Mouse (Mus musculus) midbrain, embryonic 10.5 days (tissue): ENCODE data around the gene Ints1. TPM values are rescaled to one million over a fixed set of nuclear protein-coding genes. Genes with fewer than 3 reads are reported as not detected.

ENCODE experiments used
- DNase-seq: peaks from one replicate; pipeline ENCODE4 v3.0.0-alpha.2; 2017; ENCODE audit warnings: low spot score
- H3K27ac ChIP-seq: fragments of 300-500 bp; sonication (generic); replicated peaks from 2 replicates; pipeline ENCODE4 v1.5.1; 2016; ENCODE audit warnings: mild to moderate bottlenecking
- H3K27me3 ChIP-seq: fragments of 300-500 bp; sonication (generic); 2 replicates; pipeline ENCODE4 v1.6.1; 2016; ENCODE audit warnings: low read depth, mild to moderate bottlenecking; ENCODE audit not compliant: poor library complexity, severe bottlenecking
- H3K36me3 ChIP-seq: fragments of 300-500 bp; sonication (generic); 2 replicates; pipeline ENCODE4 v1.6.1; 2016; ENCODE audit warnings: mild to moderate bottlenecking, moderate library complexity
- H3K4me1 ChIP-seq: fragments of 300-500 bp; sonication (generic); 2 replicates; pipeline ENCODE4 v1.6.1; 2016
- H3K4me3 ChIP-seq: fragments of 300-500 bp; sonication (generic); 2 replicates; pipeline ENCODE4 v1.5.1; 2016; ENCODE audit warnings: mild to moderate bottlenecking, moderate library complexity
- H3K9me3 ChIP-seq: fragments of 300-500 bp; sonication (generic); replicated peaks from 2 replicates; pipeline ENCODE4 v1.6.1; 2016; ENCODE audit warnings: mild to moderate bottlenecking
- WGBS: fragments of 180-500 bp; shearing (Covaris S2); methylation state at CpG from one replicate; pipeline ENCODE4 v1.1.7; 2016; 5-methylcytosine and 5-hydroxymethylcytosine counted together
- microRNA-seq: library from miRNA; unstranded; fragments of <30 nt; microRNA quantifications from one replicate; pipeline ENCODE4, GENCODE M21; 2017
- polyA plus RNA-seq: library from polyadenylated mRNA; unstranded; fragments of >200 nt; fragmentation: Nextera tagmentation; extraction: Ambion mirVana; gene quantifications from 2 replicates; pipeline ENCODE4 v1.2.1, GENCODE M21; 2016

The Ints1 gene
- polyA plus RNA-seq, 1 experiment from 2014 or later = 33.4 TPM

DNA sequence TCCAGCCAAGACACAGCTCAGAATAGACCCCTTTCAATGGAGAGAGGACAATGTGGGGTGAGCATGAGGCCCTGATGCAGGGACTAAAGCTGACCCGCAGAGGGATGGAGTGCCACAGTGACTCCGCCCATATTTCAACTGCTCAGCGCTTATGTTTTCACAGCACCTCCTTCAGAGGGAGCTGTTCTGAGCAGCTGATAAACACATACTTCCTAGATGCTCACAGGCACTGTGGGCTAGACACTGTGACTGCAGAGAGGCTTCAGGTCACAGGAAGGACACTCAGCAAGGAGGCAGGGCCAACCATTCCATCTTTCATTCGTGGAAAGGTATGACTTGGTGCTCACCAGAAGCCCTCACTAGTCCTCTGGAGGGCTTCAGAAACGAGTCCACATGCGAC is 52.8 kb downstream of the Ints1 start:
- no peaks in the 10 kb centered on the region for H3K9me3 ChIP-seq
- no peak overlapping the region for H3K4me3 ChIP-seq
- WGBS = 73% methylated on average over 6 of the region's 6 CpGs
- peaks cover 35% of the 10 kb centered on the region for H3K4me1 ChIP-seq
- H3K36me3 ChIP-seq = no peaks in the 10 kb centered on the region
- DNase-seq = no peak
- H3K27me3 ChIP-seq = no peaks in the 10 kb centered on the region
- H3K27ac ChIP-seq = no peak overlapping the region

- Histone ChIP-seq H3K4me3 (no peak overlapping the region), H3K4me1 (peaks cover 22% of the 10 kb centered on the region), H3K27ac (peak overlapping the region; percentile 55; the same call in 1 of the 2 replicates), H3K27me3 (no peaks in the 10 kb centered on the region), H3K9me3 (no peaks in the 10 kb centered on the region), H3K36me3 (no peaks in the 10 kb centered on the region)
- DNase-seq = no peak
- WGBS = 77% methylated on average over 7 of the region's 7 CpGs
Observed at GRCm38 (mm10) chr5:139718949-139719348, 56.5 kb downstream of the Ints1 start.

- no peak for DNase-seq
- Histone ChIP-seq H3K27me3 (no peaks in the 10 kb centered on the region), H3K4me3 (no peak overlapping the region), H3K36me3 (no peaks in the 10 kb centered on the region), H3K27ac (peak overlapping the region; percentile 55; the same call in 1 of the 2 replicates), H3K9me3 (no peaks in the 10 kb centered on the region), H3K4me1 (peaks cover 22% of the 10 kb centered on the region)
- WGBS = 80% methylated on average over 6 of the region's 6 CpGs
Observed at GRCm38 (mm10) chr5:139718540-139718939, 56.9 kb downstream of the Ints1 start.

DNA sequence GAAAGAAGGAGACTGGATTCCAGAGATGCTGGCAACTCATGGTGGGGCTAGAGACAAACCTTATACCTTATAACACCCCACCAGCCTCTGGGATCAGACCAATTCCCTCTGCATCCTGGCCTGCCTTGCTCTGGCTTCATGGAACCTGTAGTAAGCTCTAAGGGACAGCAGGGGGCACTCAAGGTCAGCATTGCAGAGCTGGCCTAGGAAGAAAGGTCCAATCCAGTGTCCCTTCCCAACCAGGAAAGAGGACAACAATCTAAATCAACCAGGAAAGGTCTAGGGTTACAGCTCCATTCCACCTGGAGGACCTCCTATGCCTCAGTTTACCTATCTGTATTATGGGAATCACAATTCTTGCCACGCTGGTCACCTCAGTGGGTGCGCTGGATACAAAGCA is 57.8 kb downstream of the Ints1 start:
- H3K27ac ChIP-seq = no peak overlapping the region
- no peaks in the 10 kb centered on the region for H3K27me3 ChIP-seq
- H3K4me1 ChIP-seq = peaks cover 15% of the 10 kb centered on the region
- H3K9me3 ChIP-seq = no peaks in the 10 kb centered on the region
- no peaks in the 10 kb centered on the region for H3K36me3 ChIP-seq
- peak; percentile 60 for DNase-seq
- H3K4me3 ChIP-seq = no peak overlapping the region
- 98% methylated on average over 2 of the region's 2 CpGs for WGBS

DNA sequence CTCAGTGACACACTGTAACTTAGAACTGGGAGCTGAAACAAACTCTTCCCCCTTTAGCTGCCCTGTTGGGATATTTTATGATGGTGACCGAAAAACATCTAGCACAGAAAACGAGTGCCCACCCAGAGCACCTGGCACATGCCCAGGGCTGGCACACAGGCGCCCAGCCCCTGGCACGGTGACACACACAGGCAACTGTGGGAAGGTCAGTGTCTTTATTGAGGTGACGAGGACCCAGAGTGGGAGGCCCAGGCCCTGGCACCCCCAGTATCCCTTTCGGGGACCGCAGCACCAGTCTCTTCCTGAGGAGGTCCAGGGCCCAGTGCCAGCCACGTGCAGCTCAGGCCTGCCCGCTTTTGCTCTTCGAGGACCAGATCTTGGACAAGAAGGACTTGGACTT is 69.0 kb downstream of the Ints1 start:
- H3K4me1 ChIP-seq = no peaks in the 10 kb centered on the region
- H3K4me3 ChIP-seq = no peak overlapping the region
- no peaks in the 10 kb centered on the region for H3K9me3 ChIP-seq
- no peaks in the 10 kb centered on the region for H3K27me3 ChIP-seq
- peaks cover 24% of the 10 kb centered on the region for H3K36me3 ChIP-seq
- H3K27ac ChIP-seq = no peak overlapping the region
- DNase-seq = no peak
- 91% methylated on average over 10 of the region's 10 CpGs for WGBS

DNA sequence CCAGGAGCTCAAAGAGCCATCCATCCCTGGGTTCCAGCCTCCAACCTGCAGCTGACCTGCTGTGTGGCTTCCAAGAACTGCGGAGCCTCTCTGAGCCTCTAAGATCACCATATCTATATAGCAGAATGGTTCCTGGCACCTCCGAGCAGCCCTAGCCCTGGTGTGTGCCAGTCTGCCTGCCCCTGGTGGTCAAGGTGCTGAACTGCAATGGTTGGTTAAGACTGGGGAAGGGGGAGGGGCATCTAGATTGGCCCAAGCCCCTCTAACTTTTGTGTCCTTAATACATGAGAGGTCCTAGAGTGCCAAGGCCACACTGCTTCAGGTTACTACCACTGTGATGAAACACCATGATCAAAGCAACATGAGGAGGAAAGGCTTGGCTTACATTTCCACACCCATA is 72.6 kb downstream of the Ints1 start:
- peaks cover 11% of the 10 kb centered on the region for H3K36me3 ChIP-seq
- WGBS = 67% methylated on average over 2 of the region's 2 CpGs
- H3K4me1 ChIP-seq = peaks cover 5% of the 10 kb centered on the region
- no peak overlapping the region for H3K27ac ChIP-seq
- no peaks in the 10 kb centered on the region for H3K27me3 ChIP-seq
- no peak for DNase-seq
- H3K4me3 ChIP-seq = no peak overlapping the region
- H3K9me3 ChIP-seq = no peaks in the 10 kb centered on the region

DNA sequence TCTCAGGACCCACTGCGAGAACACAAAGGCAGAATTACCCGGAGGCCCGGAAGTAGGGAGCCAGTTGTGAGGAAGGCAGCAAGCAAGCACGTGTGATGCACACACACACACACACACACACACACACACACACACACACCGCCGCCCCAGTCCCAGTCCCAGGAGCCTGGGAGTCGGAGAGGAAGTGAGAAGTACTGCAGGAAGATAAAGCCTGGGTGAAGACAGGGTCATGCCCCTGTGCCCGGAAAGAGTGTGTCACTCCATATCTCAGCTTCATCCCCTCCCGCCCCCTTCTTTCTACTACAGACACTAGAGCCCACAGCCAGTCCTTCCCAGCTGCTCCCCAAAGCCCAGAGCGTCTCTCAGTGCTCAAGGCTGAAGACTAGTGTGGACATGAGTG is 73.2 kb downstream of the Ints1 start:
- 78% methylated on average over 10 of the region's 10 CpGs for WGBS
- H3K4me1 ChIP-seq = peaks cover 8% of the 10 kb centered on the region
- peaks cover under 1% of the 10 kb centered on the region; the same call in 1 of the 2 replicates for H3K9me3 ChIP-seq
- no peak overlapping the region for H3K4me3 ChIP-seq
- DNase-seq = no peak
- H3K27me3 ChIP-seq = no peaks in the 10 kb centered on the region
- peaks cover 10% of the 10 kb centered on the region for H3K36me3 ChIP-seq
- H3K27ac ChIP-seq = no peak overlapping the region

Small RNA genes lying within 50 kb of the gene (microRNA-seq; reads per million reads assigned to microRNA genes)
- not detected for gene Mir7037

Other genes with a start within 250 kb of the Ints1 start
- 18.8 and 36.7 TPM in 2 replicates for gene Uncx, start 232.2 kb downstream of the Ints1 start, polyA plus RNA-seq
- 5.7 and 7.8 TPM in 2 replicates for gene Micall2, start 39.3 kb downstream of the Ints1 start, polyA plus RNA-seq
- gene Mafk, start 15.8 kb upstream of the Ints1 start, polyA plus RNA-seq = 9.7 and 9.9 TPM in 2 replicates
- 0.84 and 1.2 TPM in 2 replicates for gene Tmem184a, start 44.2 kb upstream of the Ints1 start, polyA plus RNA-seq
- gene Gm26938, start 50.7 kb upstream of the Ints1 start, polyA plus RNA-seq = not detected in 2 replicates
- gene Psmg3, start 51.2 kb upstream of the Ints1 start, polyA plus RNA-seq = 100 and 102 TPM in 2 replicates
- 0.14 and 0.48 TPM in 2 replicates for gene Elfn1, start 132.3 kb upstream of the Ints1 start, polyA plus RNA-seq